Mouse (Mus musculus) adrenal gland, adult 8-10 months (tissue): ENCODE measurements around the gene Cops3. TPM values are rescaled to one million over a fixed set of nuclear protein-coding genes. Genes with fewer than 3 reads are reported as not detected.
A peak's percentile ranks its signal among the peaks of the same experiment; 100 is the strongest.

Source experiments
- DNase-seq: peaks from one replicate; pipeline ENCODE4 v3.0.0; 2022
- total RNA-seq, 4 experiments: library from RNA; stranded (reverse); gene quantifications; 2 replicates each; pipeline ENCODE4 v1.2.4; 2022

Gene Cops3
- total RNA-seq, 4 experiments from 2014 or later, result 96.1 to 110 (median 102) TPM

GRCm38 (mm10) chr11:59810480-59811158 is 29.0 kb downstream of the Cops3 start:
- no peak for DNase-seq

GRCm38 (mm10) chr11:59809670-59810474 is 29.8 kb downstream of the Cops3 start, which contains the start of gene Flcn:
Flcn (minus strand) TSS chr11:59810016.
- DNase-seq, result peak; percentile 78

DNA sequence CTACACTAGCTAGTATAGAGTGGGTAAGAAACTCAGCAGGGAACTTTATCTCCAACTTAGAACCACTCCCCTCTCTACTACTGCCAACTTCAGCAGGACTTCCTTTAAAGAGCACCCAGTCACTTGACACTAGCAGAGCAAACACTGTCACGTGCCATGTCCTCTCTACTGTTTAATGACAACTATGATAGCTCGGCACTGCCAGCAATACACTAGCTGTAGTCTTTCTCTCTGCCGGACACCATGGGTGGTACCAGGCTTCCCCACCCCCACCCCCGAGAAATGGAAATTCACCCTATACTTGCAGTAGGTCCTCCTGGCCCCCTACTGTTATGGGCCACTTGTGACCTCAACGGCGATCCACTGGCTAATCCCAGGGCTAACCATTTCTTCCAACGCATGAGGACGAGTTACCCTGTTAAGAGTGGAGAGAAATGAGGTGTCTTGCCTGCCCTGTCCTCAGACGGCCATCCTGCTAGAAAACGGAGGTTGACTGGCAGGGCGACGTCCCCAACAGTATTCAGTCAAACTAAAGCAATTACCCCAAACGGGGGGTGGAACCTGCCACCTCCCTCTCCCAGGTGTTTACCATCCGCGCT is 30.5 kb downstream of the Cops3 start:
- DNase-seq, result peak; percentile 39

DNA sequence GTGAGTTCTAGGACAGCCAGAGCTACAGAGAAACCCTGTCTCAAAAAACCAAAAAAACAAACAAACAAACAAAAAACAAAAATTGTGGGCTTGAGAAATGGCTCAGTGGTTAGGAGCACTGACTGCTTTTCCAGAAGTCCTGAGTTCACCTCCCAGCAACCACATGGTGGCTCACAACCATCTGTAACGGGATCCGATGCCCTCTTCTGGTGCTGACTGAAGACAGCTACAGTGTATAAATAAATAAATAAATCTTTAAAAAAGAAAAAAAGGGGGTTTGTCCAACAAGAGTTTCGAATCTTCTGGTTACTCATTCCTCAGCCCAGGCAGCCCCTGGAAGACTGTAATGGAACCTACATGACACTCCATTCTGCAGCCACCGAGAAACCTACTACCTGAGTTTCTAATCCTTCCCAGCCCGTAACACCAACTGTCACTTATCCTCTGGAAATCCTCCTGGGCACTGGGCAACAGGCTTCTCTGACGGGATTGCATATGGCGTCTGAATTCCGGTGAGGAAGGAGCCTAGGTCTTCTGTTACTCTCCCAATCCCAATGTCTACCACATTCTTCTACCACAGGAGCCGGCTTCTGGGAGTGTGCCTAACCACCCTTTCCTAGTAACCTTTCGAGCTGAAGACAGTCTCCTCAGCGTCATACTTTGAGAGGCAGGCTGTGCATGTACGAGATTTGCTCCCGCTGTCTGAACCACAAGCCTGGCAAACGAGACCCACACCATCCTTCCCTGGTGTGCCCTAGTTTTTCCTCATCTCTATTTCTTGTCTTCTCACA is 31.3 kb downstream of the Cops3 start:
- DNase-seq, result no peak

GRCm38 (mm10) chr11:59805656-59806055 is 34.0 kb downstream of the Cops3 start:
- no peak for DNase-seq

GRCm38 (mm10) chr11:59805256-59805655 is 34.4 kb downstream of the Cops3 start:
- DNase-seq, result no peak

DNA sequence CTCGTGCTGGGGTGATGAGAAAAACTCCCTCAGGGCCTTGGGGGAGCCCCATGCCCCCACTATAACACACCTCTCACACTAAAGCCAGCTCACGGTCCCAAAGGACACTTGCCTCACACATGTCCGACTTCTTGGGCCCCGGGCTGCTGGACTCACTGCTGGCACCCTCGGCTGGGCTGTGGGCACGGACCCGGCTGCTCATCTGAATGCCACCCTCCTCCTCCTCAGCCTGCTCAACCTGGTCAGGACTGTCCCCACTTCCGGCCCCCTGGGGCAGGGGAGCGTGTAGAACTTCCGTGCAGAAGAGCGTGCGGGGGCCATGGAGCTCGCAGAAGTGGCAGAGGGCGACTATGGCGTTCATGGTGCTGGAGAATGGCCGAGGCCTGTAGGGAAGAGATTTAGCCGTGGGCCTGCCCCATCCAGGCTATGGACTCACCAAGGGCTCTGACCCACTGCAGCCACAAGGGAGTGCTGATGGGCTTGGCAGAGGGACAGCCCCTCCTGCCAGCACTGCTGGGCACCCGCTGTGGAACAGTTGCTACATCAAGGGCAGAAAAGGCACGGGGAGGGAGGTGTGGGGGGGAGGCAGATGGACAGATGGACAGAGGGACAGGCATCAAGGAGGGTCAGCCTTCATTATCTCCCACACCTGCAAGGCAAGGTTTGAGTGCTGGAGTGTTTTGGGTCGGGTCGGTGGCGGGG is 35.1 kb downstream of the Cops3 start:
- no peak for DNase-seq

DNA sequence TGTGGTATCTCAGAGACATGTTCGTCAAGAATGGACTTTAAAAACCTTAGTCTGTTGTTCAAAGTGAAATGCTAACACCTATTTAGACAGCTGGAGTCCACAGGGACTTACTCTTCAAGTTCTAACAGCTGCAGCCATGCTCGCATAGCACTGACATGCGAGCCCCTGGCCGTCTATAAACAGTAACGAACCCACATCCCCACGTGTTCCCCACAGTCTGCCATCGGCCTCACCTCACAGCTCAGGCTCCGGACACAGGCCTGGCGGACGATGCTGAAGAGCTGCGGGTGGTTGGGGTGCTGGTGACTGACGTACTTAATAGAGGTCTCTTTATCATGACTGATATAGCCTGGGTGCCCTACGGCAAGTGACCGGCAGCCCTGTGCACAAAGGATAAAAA is 36.1 kb downstream of the Cops3 start:
- no peak for DNase-seq

GRCm38 (mm10) chr11:59801881-59802280 is 37.8 kb downstream of the Cops3 start:
- no peak for DNase-seq

DNA sequence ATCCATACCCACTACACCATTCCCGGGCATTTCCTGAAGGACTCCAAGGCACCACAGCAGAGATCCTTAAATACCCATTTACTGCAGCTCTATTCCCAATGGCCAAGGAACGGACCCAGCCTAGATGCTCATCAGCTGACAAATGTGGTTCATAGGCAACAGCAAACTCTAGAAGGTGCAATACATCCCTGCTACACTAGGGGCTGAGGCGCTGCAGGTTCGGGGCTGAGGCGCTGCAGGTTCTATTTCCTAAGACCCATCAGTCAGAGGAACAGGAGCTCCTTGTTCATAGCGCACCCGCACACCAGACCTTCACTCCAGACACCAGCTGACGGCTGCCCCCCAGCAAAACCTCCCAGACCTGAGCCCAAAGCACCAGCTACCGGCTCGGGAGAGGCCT is 39.2 kb downstream of the Cops3 start:
- no peak for DNase-seq

- DNase-seq, result no peak
Measured at GRCm38 (mm10) chr11:59793390-59793789, 46.2 kb downstream of the Cops3 start.

DNA sequence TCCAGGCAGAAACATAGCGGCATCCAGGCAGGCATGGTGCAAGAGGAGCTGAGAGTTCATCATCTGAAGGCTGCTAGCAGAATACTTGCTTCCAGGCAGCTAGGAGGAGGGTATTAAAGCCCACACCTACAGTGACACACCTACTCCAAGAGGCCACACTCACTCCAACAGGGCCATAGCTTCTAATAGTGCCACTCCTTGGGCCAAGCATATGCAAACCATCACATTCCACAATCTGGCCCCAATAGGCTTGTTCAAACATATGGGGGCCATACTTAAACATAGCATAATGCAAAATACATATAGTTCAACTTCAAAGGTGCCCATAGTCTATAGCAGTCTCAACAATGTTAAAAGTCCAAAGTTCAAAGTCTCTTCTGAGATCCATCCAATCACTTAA is 50.3 kb downstream of the Cops3 start:
- no peak for DNase-seq

- DNase-seq, result peak; percentile 43
Measured at GRCm38 (mm10) chr11:59787199-59787781, 52.3 kb downstream of the Cops3 start, which contains the start of gene Pld6. Pld6 (minus strand) TSS chr11:59787645.

DNA sequence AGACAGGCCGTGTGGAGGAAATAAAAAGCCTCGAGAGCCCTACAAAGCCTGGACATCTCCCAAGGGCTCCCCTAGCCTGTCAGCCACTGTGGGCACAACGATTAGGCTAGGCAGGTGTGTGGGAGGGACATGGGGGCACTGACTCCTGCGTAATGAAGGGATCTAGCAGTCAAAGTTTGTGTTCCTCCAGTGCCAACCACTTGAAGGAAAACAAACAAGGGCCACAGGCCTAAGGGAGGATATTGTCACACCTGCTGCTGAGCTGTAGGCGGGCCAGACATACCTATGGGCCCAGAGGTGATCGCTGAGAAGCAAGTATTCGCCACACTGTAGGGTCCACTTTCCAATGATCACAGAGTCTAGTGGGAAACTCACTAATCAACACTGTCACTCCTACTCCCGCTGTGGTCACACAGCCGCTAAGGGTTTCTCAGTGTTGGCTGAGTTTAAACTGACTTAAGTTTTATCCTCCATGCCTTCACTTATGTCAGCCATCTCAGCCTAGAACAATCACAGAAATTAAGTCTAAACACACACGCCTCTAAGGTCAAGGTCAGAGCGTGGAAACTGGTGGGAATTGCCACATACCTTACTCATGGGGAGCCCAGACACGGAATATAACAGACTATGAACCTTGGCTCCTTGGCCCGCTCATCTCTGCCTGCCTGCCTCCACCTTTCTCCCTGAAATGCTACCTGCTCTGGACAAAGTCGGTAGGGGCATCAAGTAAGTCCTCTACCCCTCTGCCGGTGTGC is 53.0 kb downstream of the Cops3 start:
- DNase-seq, result no peak

GRCm38 (mm10) chr11:59783591-59783990 is 56.0 kb downstream of the Cops3 start:
- DNase-seq, result no peak

DNA sequence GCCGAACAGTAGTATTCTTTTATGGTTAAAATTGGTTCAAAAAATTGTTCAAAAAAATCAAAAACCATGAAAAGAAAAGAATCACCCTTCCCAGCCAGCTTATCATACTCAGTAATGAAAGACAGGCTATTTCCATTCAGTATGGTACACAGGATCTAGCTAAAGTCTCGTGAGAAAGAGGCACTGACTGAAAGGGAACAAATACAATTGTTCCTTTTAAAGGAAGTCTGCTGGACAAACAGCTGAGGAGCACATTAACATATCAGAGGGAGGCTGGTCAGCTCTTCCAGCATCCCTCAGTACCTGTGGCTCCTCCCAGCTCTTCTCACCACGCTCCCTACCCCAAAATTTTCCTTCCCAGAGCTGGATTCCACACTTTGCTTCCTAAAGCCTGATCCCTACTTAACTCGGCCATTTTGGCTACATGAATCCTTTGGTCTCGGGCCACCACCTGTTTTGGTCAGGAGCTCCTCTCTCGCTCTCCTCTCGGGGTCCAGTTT is 57.5 kb downstream of the Cops3 start:
- no peak for DNase-seq

DNA sequence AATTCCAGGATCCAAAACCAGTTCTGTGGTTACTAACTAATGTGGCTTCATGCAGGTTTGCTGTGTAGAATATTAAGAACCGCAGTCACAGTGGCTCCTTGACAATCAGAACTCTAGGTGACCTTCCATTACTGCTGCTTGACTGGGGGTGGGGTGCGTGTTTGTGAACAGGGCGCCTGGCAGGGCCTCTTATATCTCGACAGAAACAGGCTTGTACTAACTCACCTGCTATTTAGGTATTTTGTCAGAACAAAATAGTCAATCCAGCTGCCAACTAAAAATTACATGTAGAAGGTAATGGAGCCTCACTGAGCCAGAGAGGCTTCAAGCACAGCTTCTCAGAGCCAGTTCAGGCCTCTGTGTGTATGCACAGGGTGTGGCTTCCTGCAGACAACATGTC is 59.4 kb downstream of the Cops3 start:
- DNase-seq, result no peak

- no peak for DNase-seq
Measured at GRCm38 (mm10) chr11:59779406-59779805, 60.2 kb downstream of the Cops3 start.

DNA sequence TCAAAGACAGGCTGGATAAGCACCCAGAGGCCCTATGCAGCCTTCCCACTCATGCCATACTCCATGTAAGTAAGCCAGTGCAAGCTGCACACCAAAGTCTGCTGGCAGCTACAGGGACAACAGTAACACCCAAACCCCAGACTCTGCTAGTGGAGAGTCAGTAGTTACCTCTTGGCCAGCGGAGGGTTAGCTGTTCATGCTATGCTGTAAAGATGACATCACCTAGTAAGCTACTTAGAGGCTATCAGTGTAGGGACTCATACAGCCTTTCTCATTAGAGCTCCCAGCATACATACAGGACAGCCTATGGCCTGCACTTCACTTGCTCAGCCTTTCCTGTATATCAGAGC is 60.8 kb downstream of the Cops3 start:
- no peak for DNase-seq

DNA sequence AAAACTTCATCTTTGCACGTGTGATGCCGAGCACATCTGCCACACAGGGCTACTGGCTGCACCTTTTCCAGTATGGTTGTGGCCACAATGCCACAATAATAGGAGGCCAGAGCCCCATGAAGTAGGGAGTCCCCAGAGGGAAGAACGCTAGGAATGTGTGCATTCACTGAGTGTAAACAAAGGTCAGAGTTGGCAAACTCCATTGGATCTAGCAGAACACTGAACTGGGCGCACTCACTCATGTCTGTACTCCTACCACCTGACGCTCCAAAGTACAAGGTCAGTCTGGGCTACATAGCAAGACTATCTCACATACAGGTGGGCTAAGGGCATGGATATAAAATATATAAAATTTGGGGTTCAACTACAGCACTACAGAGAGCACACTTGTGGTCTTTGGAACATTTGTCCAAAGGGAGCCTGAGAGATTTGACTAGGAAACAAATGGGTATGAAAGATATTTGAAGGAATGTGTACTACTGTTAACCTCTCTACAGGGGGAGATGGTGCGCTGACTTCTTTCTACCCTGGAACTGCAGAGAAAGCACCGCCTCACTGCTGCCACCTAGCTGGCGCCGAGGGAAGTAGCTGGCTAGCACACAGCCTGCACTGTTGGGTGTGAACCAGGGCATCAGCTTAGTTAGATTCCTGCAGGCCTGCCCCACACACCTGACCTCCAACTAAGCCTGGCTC is 61.3 kb downstream of the Cops3 start:
- DNase-seq, result peak; percentile 53
